Mouse (Mus musculus) monocyte, adult 59 days (primary cell): ENCODE data around the gene Tfap2c. TPM values are rescaled to one million over a fixed set of nuclear protein-coding genes. Genes with fewer than 3 reads are reported as not detected.

Experiments used
- total RNA-seq, 2 experiments: library from RNA; stranded (reverse); gene quantifications; one replicate each; pipeline ENCODE4 v1.2.4; 2023

Tfap2c gene
- not detected for total RNA-seq

GRCm38 (mm10) chr2:172549371-172550155 lies at the start of gene Tfap2c:
Tfap2c (plus strand) TSS chr2:172549593.

Other genes starting within 250 kb of the Tfap2c start
- gene Fam210b, start 204.0 kb upstream of the Tfap2c start, total RNA-seq, result 10 to 100 TPM in 1 of 2 experiments, 1 to 10 TPM in 1; 9.6 to 10.7 TPM
- gene Aurka, start 179.1 kb upstream of the Tfap2c start, total RNA-seq, result 1 to 10 TPM; 4.7 to 5.2 TPM
- 10 to 100 TPM; 28.4 to 28.7 TPM for gene Cstf1, start 178.9 kb upstream of the Tfap2c start, total RNA-seq
- gene Cass4, start 155.8 kb upstream of the Tfap2c start, total RNA-seq, result 10 to 100 TPM; 13.3 to 15.2 TPM
- gene Rtf2, start 109.0 kb upstream of the Tfap2c start, total RNA-seq, result 100 to 1,000 TPM in 1 of 2 experiments, 10 to 100 TPM in 1; 95.4 to 103 TPM
- not detected for gene Gcnt7, start 91.0 kb upstream of the Tfap2c start, total RNA-seq
- gene Fam209, start 77.1 kb upstream of the Tfap2c start, total RNA-seq, result 1 to 10 TPM; 3.5 to 6.0 TPM